ENCODE assay signal across 23 mouse cellular contexts in genomic region chr1:179160697-179161096, GRCm38 (mm10).
DNase-seq lines count a peak whose midpoint lies in the region; ATAC-seq lines count a peak whose summit lies in the region.
"Had no signal": no experiment of that assay in that cellular context is flagged by ENCODE, and none has a peak within 500 bp of the region (broad histone marks: within the 10 kb centered on the region; RNA-seq: fewer than 3 reads in every experiment).

No protein-coding gene starts in this region.

- 15% methylated on average over 3 of the region's 3 CpGs for WGBS in midbrain, embryonic 14.5 days
- WGBS in midbrain, embryonic 13.5 days: 28% methylated on average over 3 of the region's 3 CpGs
- WGBS in hindbrain, embryonic 11.5 days: 32% methylated on average over 3 of the region's 3 CpGs
- WGBS in hindbrain, embryonic 14.5 days: 10% methylated on average over 3 of the region's 3 CpGs
- 25% methylated on average over 3 of the region's 3 CpGs for WGBS in midbrain, embryonic 15.5 days

- no peaks in the 10 kb centered on the region for H3K9me3 ChIP-seq in midbrain, embryonic 14.5 days (ENCODE audit: control insufficient read depth, low read length)
- no peaks in the 10 kb centered on the region for H3K9me3 ChIP-seq in midbrain, embryonic 13.5 days
- H3K9me3 ChIP-seq in hindbrain, embryonic 11.5 days (ENCODE audit: control insufficient read depth, low read length): no peaks in the 10 kb centered on the region
- no peaks in the 10 kb centered on the region for H3K9me3 ChIP-seq in hindbrain, embryonic 14.5 days (ENCODE audit: control insufficient read depth, low read length)
- no peaks in the 10 kb centered on the region for H3K9me3 ChIP-seq in midbrain, embryonic 15.5 days
- H3K9me3 ChIP-seq: forebrain, embryonic 12.5 days; kidney, embryonic 15.5 days; liver, embryonic 12.5 days had no signal

- H3K36me3 ChIP-seq in midbrain, embryonic 14.5 days (ENCODE audit: control insufficient read depth, insufficient read depth, low read length): no peaks in the 10 kb centered on the region
- no peaks in the 10 kb centered on the region for H3K36me3 ChIP-seq in midbrain, embryonic 13.5 days
- no peaks in the 10 kb centered on the region for H3K36me3 ChIP-seq in hindbrain, embryonic 11.5 days (ENCODE audit: control insufficient read depth, insufficient read depth, low read length)
- no peaks in the 10 kb centered on the region for H3K36me3 ChIP-seq in hindbrain, embryonic 14.5 days (replicated peaks; ENCODE audit: control insufficient read depth, insufficient read depth)
- no peaks in the 10 kb centered on the region for H3K36me3 ChIP-seq in midbrain, embryonic 15.5 days (replicated peaks)
- H3K36me3 ChIP-seq: forebrain, embryonic 12.5 days; kidney, embryonic 15.5 days; liver, embryonic 12.5 days had no signal

- no peaks in the 10 kb centered on the region for H3K27me3 ChIP-seq in midbrain, embryonic 14.5 days (ENCODE audit: control insufficient read depth, insufficient read depth, low read length)
- no peaks in the 10 kb centered on the region for H3K27me3 ChIP-seq in midbrain, embryonic 13.5 days
- no peaks in the 10 kb centered on the region for H3K27me3 ChIP-seq in hindbrain, embryonic 11.5 days (ENCODE audit: control insufficient read depth, insufficient read depth, low read length)
- no peaks in the 10 kb centered on the region for H3K27me3 ChIP-seq in hindbrain, embryonic 14.5 days (ENCODE audit: control insufficient read depth, insufficient read depth, low read length)
- H3K27me3 ChIP-seq in midbrain, embryonic 15.5 days (replicated peaks): no peaks in the 10 kb centered on the region
- H3K27me3 ChIP-seq: kidney, embryonic 15.5 days; liver, embryonic 12.5 days had no signal

- no peak overlapping the region for H3K4me3 ChIP-seq in midbrain, embryonic 14.5 days (replicated peaks; ENCODE audit: low read depth, low read length)
- no peak overlapping the region for H3K4me3 ChIP-seq in midbrain, embryonic 13.5 days (replicated peaks)
- H3K4me3 ChIP-seq in hindbrain, embryonic 11.5 days (ENCODE audit: low read depth, low read length): no peak overlapping the region
- H3K4me3 ChIP-seq in hindbrain, embryonic 14.5 days (replicated peaks; ENCODE audit: low read length): no peak overlapping the region
- no peak overlapping the region for H3K4me3 ChIP-seq in midbrain, embryonic 15.5 days
- H3K4me3 ChIP-seq: erythroblast, embryonic 14.5 days; forebrain, embryonic 12.5 days; kidney, embryonic 15.5 days; liver, embryonic 12.5 days had no signal

- peaks cover 20% of the 10 kb centered on the region for H3K4me1 ChIP-seq in midbrain, embryonic 14.5 days (ENCODE audit: control insufficient read depth, insufficient read depth, low read length)
- H3K4me1 ChIP-seq in midbrain, embryonic 13.5 days (replicated peaks): peaks cover 27% of the 10 kb centered on the region
- H3K4me1 ChIP-seq in hindbrain, embryonic 11.5 days (replicated peaks; ENCODE audit: control insufficient read depth, insufficient read depth, low read length): no peaks in the 10 kb centered on the region
- H3K4me1 ChIP-seq in hindbrain, embryonic 14.5 days (replicated peaks; ENCODE audit: control insufficient read depth, insufficient read depth, low read length): peaks cover 20% of the 10 kb centered on the region
- H3K4me1 ChIP-seq in midbrain, embryonic 15.5 days: peaks cover 13% of the 10 kb centered on the region
- H3K4me1 ChIP-seq: liver, embryonic 12.5 days had no signal

- H3K4me2 ChIP-seq in midbrain, embryonic 14.5 days (ENCODE audit: low read length): no peak overlapping the region
- H3K4me2 ChIP-seq in midbrain, embryonic 13.5 days (replicated peaks): no peak overlapping the region
- H3K4me2 ChIP-seq in hindbrain, embryonic 11.5 days (replicated peaks; ENCODE audit: low read depth, low read length): no peak overlapping the region
- H3K4me2 ChIP-seq in hindbrain, embryonic 14.5 days (replicated peaks): no peak overlapping the region
- no peak overlapping the region for H3K4me2 ChIP-seq in midbrain, embryonic 15.5 days
- H3K4me2 ChIP-seq: forebrain, embryonic 12.5 days; kidney, embryonic 15.5 days; liver, embryonic 12.5 days had no signal

- H3K9ac ChIP-seq in midbrain, embryonic 14.5 days (replicated peaks; ENCODE audit: low read length): no peak overlapping the region
- no peak overlapping the region for H3K9ac ChIP-seq in midbrain, embryonic 13.5 days (replicated peaks)
- H3K9ac ChIP-seq in hindbrain, embryonic 11.5 days (ENCODE audit: low read depth, low read length): no peak overlapping the region
- no peak overlapping the region for H3K9ac ChIP-seq in hindbrain, embryonic 14.5 days
- no peak overlapping the region for H3K9ac ChIP-seq in midbrain, embryonic 15.5 days
- H3K9ac ChIP-seq: forebrain, embryonic 12.5 days; kidney, embryonic 15.5 days; liver, embryonic 12.5 days; liver, postnatal 0 days had no signal

- peak; percentile 58 for DNase-seq in midbrain, embryonic 14.5 days
- DNase-seq in hindbrain, embryonic 11.5 days (ENCODE audit: low spot score): no peak
- no peak for DNase-seq in hindbrain, embryonic 14.5 days (ENCODE audit: low spot score)
- no peak for DNase-seq in testis, postnatal 14 days (ENCODE audit: low spot score)
- DNase-seq in right cerebral cortex, adult 2 months (ENCODE audit: low spot score in 2 of 2): no peak
- no peak for DNase-seq in kidney, adult 8-10 months
- DNase-seq: adrenal gland, postnatal 36 days; B cell, adult 2 months; cerebellum, adult 2 months; cerebellum, postnatal 14 days; gastrocnemius, postnatal 10 days; kidney, postnatal 25 days; liver, postnatal 0 days; lung, postnatal 36 days; right cerebral cortex, adult 18-20 months; right cerebral cortex, postnatal 4 days had no signal

- ATAC-seq in midbrain, embryonic 14.5 days (ENCODE audit: low FRiP score, low TSS enrichment): no peak
- no peak for ATAC-seq in midbrain, embryonic 13.5 days
- ATAC-seq in hindbrain, embryonic 11.5 days (ENCODE audit: low FRiP score): peak; percentile 35; the same call in 1 of the 2 replicates
- ATAC-seq in hindbrain, embryonic 14.5 days (ENCODE audit: low FRiP score): peak; percentile 55; the same call in 1 of the 2 replicates
- 0 out of 2 replicates have a peak, but pooled peaks have one; percentile 27 for ATAC-seq in midbrain, embryonic 15.5 days (replicated peaks)
- ATAC-seq: intestine, postnatal 0 days; liver, embryonic 12.5 days; liver, postnatal 0 days had no signal

- H3K27ac ChIP-seq in midbrain, embryonic 14.5 days (replicated peaks; ENCODE audit: low read depth, low read length): no peak overlapping the region
- H3K27ac ChIP-seq in midbrain, embryonic 13.5 days: no peak overlapping the region
- H3K27ac ChIP-seq in hindbrain, embryonic 11.5 days (ENCODE audit: low read depth, low read length): peak overlapping the region; percentile 10; the same call in 1 of the 2 replicates
- no peak overlapping the region for H3K27ac ChIP-seq in hindbrain, embryonic 14.5 days
- H3K27ac ChIP-seq in midbrain, embryonic 15.5 days: no peak overlapping the region
- H3K27ac ChIP-seq: forebrain, embryonic 12.5 days; kidney, embryonic 15.5 days; liver, embryonic 12.5 days had no signal

Comparison
In these comparisons a context has a peak if more than half of its experiments do, and no peak if none do; other contexts are left out.
1. ATAC-seq: peak in hindbrain, embryonic 11.5 days (single experiment), hindbrain, embryonic 14.5 days (single experiment) and midbrain, embryonic 15.5 days (single experiment); none in midbrain, embryonic 14.5 days (single experiment) and midbrain, embryonic 13.5 days (single experiment).